Mouse (Mus musculus) heart, adult 2 months (tissue): ENCODE results near the gene Bub3.

Experiments
- CTCF ChIP-seq: fragments of 200-600 bp; IDR thresholded peaks from 2 replicates; pipeline ENCODE4 v1.8.1; 2022; ENCODE audit warnings: antibody characterized with exemption, mild to moderate bottlenecking, moderate library complexity
- EP300 ChIP-seq: fragments of 200-500 bp; IDR thresholded peaks from 2 replicates; pipeline ENCODE4 v1.6.1; 2011; ENCODE audit warnings: low read depth, low read length, control low read depth; ENCODE audit not compliant: insufficient read depth

DNA sequence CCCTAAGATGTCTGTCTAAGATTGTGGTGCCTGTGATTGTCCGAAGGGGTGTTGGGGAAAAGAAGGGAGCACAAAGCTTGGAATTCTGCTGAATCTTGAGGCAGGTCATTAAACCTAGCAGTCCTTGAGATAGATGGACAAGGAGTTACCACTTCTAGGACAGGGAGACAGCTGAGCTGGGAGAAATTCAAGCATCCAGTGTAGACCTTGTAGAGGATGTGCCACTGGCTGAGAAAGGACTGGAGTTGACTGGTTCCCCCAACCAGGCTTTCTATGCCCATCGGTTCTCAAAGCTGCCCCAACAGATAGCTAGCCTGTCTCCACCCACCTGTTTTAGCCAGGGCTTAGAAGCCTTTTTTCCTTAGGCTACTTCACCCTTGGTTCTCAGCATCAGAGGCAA lies 13.6 kb upstream of the Bub3 start:
- TF ChIP-seq CTCF (no peak), EP300 (no peak)
